In genomic region chr13:99461886-99462285, GRCm38 (mm10) we compare ENCODE assay signal across 21 mouse cellular contexts. TPM values are rescaled to one million over a fixed set of nuclear protein-coding genes. Genes with fewer than 3 reads are reported as not detected.
DNase-seq lines count a peak whose midpoint lies in the region; ATAC-seq and TF ChIP-seq lines count a peak whose summit lies in the region.
"Had no signal": no experiment of that assay in that cellular context is flagged by ENCODE, and none has a peak within 500 bp of the region (broad histone marks: within the 10 kb centered on the region; RNA-seq: fewer than 3 reads in every experiment).

No protein-coding gene starts in this region.

- H3K27ac ChIP-seq in layer of hippocampus, adult 2 months = peak overlapping the region; percentile 21; the same call in 1 of the 2 replicates
- H3K27ac ChIP-seq: embryonic facial prominence, embryonic 10.5 days; embryonic facial prominence, embryonic 12.5 days; forebrain, embryonic 10.5 days; forebrain, embryonic 12.5 days had no signal

- peak; percentile 85 for ATAC-seq in frontal cortex, adult (ENCODE audit: low TSS enrichment)
- ATAC-seq in cerebellum, adult (ENCODE audit: insufficient number of reproducible peaks, low FRiP score, low TSS enrichment) = no peak
- ATAC-seq: forebrain, embryonic 14.5 days; forebrain, embryonic 16.5 days had no signal

- TF ChIP-seq CTCF in layer of hippocampus, adult 2 months (conservative IDR thresholded peaks at IDR 0.05) = no peak

- no peak overlapping the region for H3K4me3 ChIP-seq in layer of hippocampus, adult 2 months
- H3K4me3 ChIP-seq: embryonic facial prominence, embryonic 10.5 days; embryonic facial prominence, embryonic 12.5 days; forebrain, embryonic 10.5 days; forebrain, embryonic 12.5 days had no signal

- no peak for DNase-seq in frontal cortex, postnatal 36 days (ENCODE audit: low spot score in 2 of 2)
- no peak for DNase-seq in layer of hippocampus, adult 2 months (ENCODE audit: low spot score in 2 of 2)
- DNase-seq in layer of hippocampus, adult 9-10 months (ENCODE audit: low spot score) = no peak
- peak; percentile 8 for DNase-seq in fat pad, adult 2 months (ENCODE audit: extremely low read depth, low read depth, low spot score)
- DNase-seq: adrenal gland, adult 2 months; adrenal gland, postnatal 10 days; adrenal gland, postnatal 36 days; cerebellum, adult 11-12 months; cerebellum, adult 2 months; cerebellum, adult 9-10 months; cerebellum, postnatal 10 days; cerebellum, postnatal 25 days had no signal

RNA-seq across cellular contexts. Expression of gene Map1b, which starts 54.5 kb away (rescaled TPM):
- total RNA-seq in layer of hippocampus, adult 2 months (2021) = 100 to 1,000 TPM; 709 to 737 TPM
- total RNA-seq: MEL had no signal
